Comparison of ENCODE assay signal across 27 mouse cellular contexts in the genomic region with DNA sequence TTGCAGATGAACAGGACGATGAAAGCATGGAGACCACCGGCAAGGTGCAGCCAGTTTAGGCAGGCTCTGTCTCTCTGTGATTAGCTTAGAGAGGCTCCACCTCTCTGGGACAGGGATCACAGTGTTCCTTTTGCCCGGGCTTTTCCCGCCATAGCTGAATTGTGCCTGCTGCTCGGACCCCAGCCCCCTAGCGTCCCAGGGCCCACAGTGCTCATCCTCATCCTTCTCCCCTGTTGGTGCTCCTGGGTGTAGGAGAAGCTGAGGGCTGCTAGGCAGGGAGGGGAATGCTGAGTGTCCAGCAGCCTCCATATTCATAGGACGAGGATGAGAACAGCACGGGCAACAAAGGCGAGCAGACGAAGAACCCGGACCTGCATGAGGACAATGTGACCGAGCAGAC. TPM values are rescaled to one million over a fixed set of nuclear protein-coding genes. Genes with fewer than 3 reads are reported as not detected.
DNase-seq lines count a peak whose midpoint lies in the region; ATAC-seq and TF ChIP-seq lines count a peak whose summit lies in the region.
"Had no signal": no experiment of that assay in that cellular context is flagged by ENCODE, and none has a peak within 500 bp of the region (broad histone marks: within the 10 kb centered on the region; RNA-seq: fewer than 3 reads in every experiment).

No protein-coding gene starts in this region.

- no peaks in the 10 kb centered on the region for H3K4me1 ChIP-seq in hindbrain, postnatal 0 days (ENCODE audit: insufficient read depth, low read length)
- H3K4me1 ChIP-seq in hindbrain, embryonic 13.5 days (replicated peaks): no peaks in the 10 kb centered on the region
- no peaks in the 10 kb centered on the region for H3K4me1 ChIP-seq in ES-Bruce4 (ENCODE audit: control insufficient read depth, insufficient read depth, low read length)
- no peaks in the 10 kb centered on the region for H3K4me1 ChIP-seq in embryonic facial prominence, embryonic 10.5 days
- H3K4me1 ChIP-seq: forebrain, embryonic 10.5 days; forebrain, embryonic 15.5 days; heart, embryonic 12.5 days; heart, embryonic 15.5 days; hindbrain, embryonic 15.5 days; intestine, embryonic 15.5 days had no signal

- no peak overlapping the region for H3K4me3 ChIP-seq in hindbrain, postnatal 0 days (ENCODE audit: low read length)
- no peak overlapping the region for H3K4me3 ChIP-seq in hindbrain, embryonic 13.5 days
- H3K4me3 ChIP-seq in ES-Bruce4 (ENCODE audit: low read depth, low read length): peak overlapping the region; percentile 48
- H3K4me3 ChIP-seq in embryonic facial prominence, embryonic 10.5 days: peak overlapping the region; percentile 21; the same call in 1 of the 2 replicates
- H3K4me3 ChIP-seq: forebrain, embryonic 10.5 days; forebrain, embryonic 15.5 days; heart, embryonic 12.5 days; heart, embryonic 15.5 days; hindbrain, embryonic 15.5 days; intestine, embryonic 15.5 days had no signal

- TF ChIP-seq POLR2A in ES-Bruce4 (IDR thresholded peaks at IDR 0.05; ENCODE audit: insufficient read depth, low read length): no peak

- no peak overlapping the region for H3K9ac ChIP-seq in hindbrain, postnatal 0 days (replicated peaks; ENCODE audit: low read length)
- H3K9ac ChIP-seq in hindbrain, embryonic 13.5 days: no peak overlapping the region
- peak overlapping the region; percentile 52 for H3K9ac ChIP-seq in ES-Bruce4 (ENCODE audit: low read depth, poor library complexity, severe bottlenecking)
- H3K9ac ChIP-seq: forebrain, embryonic 15.5 days; heart, embryonic 12.5 days; heart, embryonic 15.5 days; hindbrain, embryonic 15.5 days; intestine, embryonic 15.5 days had no signal

- no peak overlapping the region for H3K4me2 ChIP-seq in hindbrain, postnatal 0 days (ENCODE audit: low read depth, low read length)
- no peak overlapping the region for H3K4me2 ChIP-seq in hindbrain, embryonic 13.5 days
- H3K4me2 ChIP-seq: forebrain, embryonic 15.5 days; heart, embryonic 12.5 days; heart, embryonic 15.5 days; hindbrain, embryonic 15.5 days; intestine, embryonic 15.5 days had no signal

- H3K36me3 ChIP-seq in hindbrain, postnatal 0 days (ENCODE audit: insufficient read depth, low read length): peaks cover 68% of the 10 kb centered on the region
- H3K36me3 ChIP-seq in hindbrain, embryonic 13.5 days: peaks cover 96% of the 10 kb centered on the region
- 0 out of 2 replicates have a peak, but pooled peaks cover 2% of the 10 kb centered on the region for H3K36me3 ChIP-seq in ES-Bruce4 (ENCODE audit: control insufficient read depth, insufficient read depth, low read length, poor library complexity, severe bottlenecking)
- peaks cover 100% of the 10 kb centered on the region for H3K36me3 ChIP-seq in embryonic facial prominence, embryonic 10.5 days (replicated peaks)

- no peak for TF ChIP-seq CTCF in hindbrain, postnatal 0 days (IDR thresholded peaks at IDR 0.05; ENCODE audit: low read depth)
- TF ChIP-seq CTCF in ES-Bruce4 (IDR thresholded peaks at IDR 0.05; ENCODE audit: low read depth, low read length): no peak

- H3K9me3 ChIP-seq in hindbrain, postnatal 0 days (ENCODE audit: low read length): no peaks in the 10 kb centered on the region
- no peaks in the 10 kb centered on the region for H3K9me3 ChIP-seq in hindbrain, embryonic 13.5 days
- no peaks in the 10 kb centered on the region for H3K9me3 ChIP-seq in ES-Bruce4 (replicated peaks; ENCODE audit: control insufficient read depth, insufficient read depth, low read length, poor library complexity, severe bottlenecking)
- no peaks in the 10 kb centered on the region for H3K9me3 ChIP-seq in embryonic facial prominence, embryonic 10.5 days
- H3K9me3 ChIP-seq: forebrain, embryonic 10.5 days; forebrain, embryonic 15.5 days; heart, embryonic 12.5 days; heart, embryonic 15.5 days; hindbrain, embryonic 15.5 days; intestine, embryonic 15.5 days had no signal

- peak; percentile 27; the same call in 1 of the 2 replicates for ATAC-seq in hindbrain, postnatal 0 days
- ATAC-seq in hindbrain, embryonic 13.5 days (ENCODE audit: low FRiP score): no peak
- ATAC-seq: activated CD4-positive, CD25-positive, alpha-beta regulatory T cell, adult 4 months; forebrain, embryonic 15.5 days; intestine, embryonic 15.5 days had no signal

- no peaks in the 10 kb centered on the region for H3K27me3 ChIP-seq in hindbrain, postnatal 0 days (ENCODE audit: insufficient read depth, low read length)
- H3K27me3 ChIP-seq in hindbrain, embryonic 13.5 days: no peaks in the 10 kb centered on the region
- no peaks in the 10 kb centered on the region for H3K27me3 ChIP-seq in ES-Bruce4 (ENCODE audit: control insufficient read depth, insufficient read depth, low read length, poor library complexity, severe bottlenecking)
- H3K27me3 ChIP-seq in embryonic facial prominence, embryonic 10.5 days (replicated peaks; ENCODE audit: low read depth, poor library complexity, severe bottlenecking): no peaks in the 10 kb centered on the region
- H3K27me3 ChIP-seq: CH12.LX; forebrain, embryonic 15.5 days; heart, embryonic 12.5 days; heart, embryonic 15.5 days; hindbrain, embryonic 15.5 days; intestine, embryonic 15.5 days had no signal

- no peak for TF ChIP-seq EP300 in ES-Bruce4 (IDR thresholded peaks at IDR 0.05; ENCODE audit: insufficient read depth, low read depth, low read length)

- H3K27ac ChIP-seq in hindbrain, postnatal 0 days: no peak overlapping the region
- no peak overlapping the region for H3K27ac ChIP-seq in hindbrain, embryonic 13.5 days
- peak overlapping the region; percentile 70 for H3K27ac ChIP-seq in ES-Bruce4 (ENCODE audit: insufficient read depth, low read length)
- no peak overlapping the region for H3K27ac ChIP-seq in embryonic facial prominence, embryonic 10.5 days (replicated peaks)
- H3K27ac ChIP-seq: forebrain, embryonic 10.5 days; forebrain, embryonic 15.5 days; heart, embryonic 15.5 days; hindbrain, embryonic 15.5 days; intestine, embryonic 15.5 days had no signal

- WGBS in hindbrain, postnatal 0 days: 89% methylated on average over 12 of the region's 12 CpGs
- WGBS in hindbrain, embryonic 13.5 days: 88% methylated on average over 12 of the region's 12 CpGs
- 83% methylated on average over 12 of the region's 12 CpGs for WGBS in embryonic facial prominence, embryonic 10.5 days

- DNase-seq in hindbrain, postnatal 0 days (ENCODE audit: low spot score): no peak
- DNase-seq in R1 (ENCODE audit: low read depth, low spot score): peak; percentile 84
- no peak for DNase-seq in embryonic facial prominence, embryonic 10.5 days (ENCODE audit: low spot score)
- DNase-seq in adrenal gland, adult 8-10 months: no peak
- no peak for DNase-seq in cerebellum, postnatal 36 days
- DNase-seq: adrenal gland, postnatal 10 days; adrenal gland, postnatal 36 days; B cell, adult 2 months; cerebellum, adult 18-20 months; cerebellum, adult 9-10 months; cerebellum, postnatal 14 days; gastrocnemius, postnatal 25 days; heart, adult 18-20 months; heart, postnatal 10 days; heart, postnatal 36 days; kidney, adult 11 months; kidney, adult 8-10 months had no signal

RNA-seq across cellular contexts. Expression of gene Smarcc2, which starts 15.3 kb away (rescaled TPM):
- 174 and 181 TPM in 2 replicates for total RNA-seq in hindbrain, postnatal 0 days (2014; rRNA removed)
- polyA plus RNA-seq in hindbrain, postnatal 0 days (2015; fragmentation: Nextera tagmentation; extraction: Ambion mirVana): 112 and 120 TPM in 2 replicates
- polyA plus RNA-seq in hindbrain, embryonic 13.5 days (2015; fragmentation: Nextera tagmentation; extraction: Ambion mirVana): 195 and 196 TPM in 2 replicates
- 26.3 and 28.6 TPM in 2 replicates for polyA plus RNA-seq in ES-Bruce4 (2011; ENCODE audit: insufficient read depth, insufficient read length, low read depth, missing spikeins)
- polyA plus RNA-seq in embryonic facial prominence, embryonic 10.5 days (2016; fragmentation: Nextera tagmentation; extraction: Ambion mirVana): 77.3 and 85.9 TPM in 2 replicates
- total RNA-seq in adrenal gland, adult 8-10 months (2022): 100 to 1,000 TPM; 103 to 155 (median 127) TPM

RNA-seq across cellular contexts. Expression of gene Myl6, which starts 19.6 kb away (rescaled TPM):
- total RNA-seq in hindbrain, postnatal 0 days (2014; rRNA removed): 565 and 585 TPM in 2 replicates
- 1,081 and 1,089 TPM in 2 replicates for polyA plus RNA-seq in hindbrain, postnatal 0 days (2015; fragmentation: Nextera tagmentation; extraction: Ambion mirVana)
- 933 and 943 TPM in 2 replicates for polyA plus RNA-seq in hindbrain, embryonic 13.5 days (2015; fragmentation: Nextera tagmentation; extraction: Ambion mirVana)
- 642 and 680 TPM in 2 replicates for polyA plus RNA-seq in ES-Bruce4 (2011; ENCODE audit: insufficient read depth, insufficient read length, low read depth, missing spikeins)
- 733 and 768 TPM in 2 replicates for polyA plus RNA-seq in embryonic facial prominence, embryonic 10.5 days (2016; fragmentation: Nextera tagmentation; extraction: Ambion mirVana)
- total RNA-seq in adrenal gland, adult 8-10 months (2022): 100 to 1,000 TPM; 760 to 841 (median 820) TPM

RNA-seq across cellular contexts. Expression of gene Myl6b, which starts 24.1 kb away (rescaled TPM):
- 27.1 and 34.6 TPM in 2 replicates for total RNA-seq in hindbrain, postnatal 0 days (2014; rRNA removed)
- polyA plus RNA-seq in hindbrain, postnatal 0 days (2015; fragmentation: Nextera tagmentation; extraction: Ambion mirVana): 4.2 and 4.9 TPM in 2 replicates
- 4.1 and 4.2 TPM in 2 replicates for polyA plus RNA-seq in hindbrain, embryonic 13.5 days (2015; fragmentation: Nextera tagmentation; extraction: Ambion mirVana)
- polyA plus RNA-seq in ES-Bruce4 (2011; ENCODE audit: insufficient read depth, insufficient read length, low read depth, missing spikeins): 9.0 and 12.8 TPM in 2 replicates
- polyA plus RNA-seq in embryonic facial prominence, embryonic 10.5 days (2016; fragmentation: Nextera tagmentation; extraction: Ambion mirVana): 2.3 and 3.1 TPM in 2 replicates
- total RNA-seq in adrenal gland, adult 8-10 months (2022): 10 to 100 TPM in 2 of 4 experiments, 1 to 10 TPM in 2; 4.8 to 11.6 (median 7.9) TPM

RNA-seq across cellular contexts. Expression of gene Esyt1, which starts 51.3 kb away (rescaled TPM):
- total RNA-seq in hindbrain, postnatal 0 days (2014; rRNA removed): 22.9 and 29.0 TPM in 2 replicates
- polyA plus RNA-seq in hindbrain, postnatal 0 days (2015; fragmentation: Nextera tagmentation; extraction: Ambion mirVana): 13.3 TPM in 2 replicates
- polyA plus RNA-seq in hindbrain, embryonic 13.5 days (2015; fragmentation: Nextera tagmentation; extraction: Ambion mirVana): 16.4 and 17.6 TPM in 2 replicates
- polyA plus RNA-seq in ES-Bruce4 (2011; ENCODE audit: insufficient read depth, insufficient read length, low read depth, missing spikeins): 20.1 and 20.5 TPM in 2 replicates
- polyA plus RNA-seq in embryonic facial prominence, embryonic 10.5 days (2016; fragmentation: Nextera tagmentation; extraction: Ambion mirVana): 11.9 and 13.6 TPM in 2 replicates
- 10 to 100 TPM; 22.8 to 44.9 (median 33.2) TPM for total RNA-seq in adrenal gland, adult 8-10 months (2022)

Comparison
In these comparisons a context has a peak if more than half of its experiments do, and no peak if none do; other contexts are left out.
1. H3K4me3 ChIP-seq: peak in ES-Bruce4 (single experiment) and embryonic facial prominence, embryonic 10.5 days (single experiment); none in hindbrain, postnatal 0 days (single experiment) and hindbrain, embryonic 13.5 days (single experiment).